Mouse (Mus musculus): Measurements from ENCODE around the gene Socs7.

Gene Socs7

DNA sequence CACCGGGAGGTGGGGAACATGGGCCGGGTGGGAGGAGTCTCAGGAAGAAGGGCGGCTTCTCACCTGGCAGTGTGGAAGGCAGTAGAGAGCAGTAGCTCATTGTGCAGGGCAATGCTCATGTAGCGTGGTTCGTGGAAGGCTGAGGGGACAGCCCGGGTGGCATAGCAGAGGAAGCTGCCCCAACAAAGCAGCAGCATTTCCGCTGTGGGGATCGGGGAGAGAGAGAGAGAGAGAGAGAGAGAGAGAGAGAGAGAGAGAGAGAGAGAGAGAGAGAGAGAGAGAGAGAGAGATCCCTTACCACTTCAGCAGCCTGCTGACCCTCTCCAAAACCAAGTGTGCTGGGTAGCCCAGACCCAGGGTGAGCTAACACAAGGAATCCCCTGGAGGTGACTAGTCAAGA is 19.2 kb upstream of the Socs7 start:
- DNase-seq (ENCODE audit: low spot score) = no peak

DNA sequence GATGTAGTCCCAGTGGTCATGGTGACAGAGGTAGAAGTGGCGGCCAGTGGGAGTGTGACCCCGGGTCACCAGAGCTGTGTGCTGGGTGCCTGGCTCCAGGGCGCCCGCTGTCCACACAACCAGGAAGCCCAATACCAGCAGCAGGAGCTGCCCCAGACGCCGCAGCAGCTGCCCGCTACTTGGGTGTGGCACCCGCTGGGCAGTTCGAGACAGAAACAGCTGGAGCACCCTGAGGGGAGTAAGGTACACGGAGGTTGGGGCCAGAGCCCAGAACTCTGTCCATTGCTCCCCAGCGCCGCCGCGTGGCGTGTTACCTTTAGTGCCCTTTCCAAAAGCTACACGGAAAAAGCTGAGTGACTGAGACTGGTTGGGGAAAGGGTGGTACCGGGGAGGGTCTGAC is 18.7 kb upstream of the Socs7 start:
- no peak for DNase-seq (ENCODE audit: low spot score)

DNA sequence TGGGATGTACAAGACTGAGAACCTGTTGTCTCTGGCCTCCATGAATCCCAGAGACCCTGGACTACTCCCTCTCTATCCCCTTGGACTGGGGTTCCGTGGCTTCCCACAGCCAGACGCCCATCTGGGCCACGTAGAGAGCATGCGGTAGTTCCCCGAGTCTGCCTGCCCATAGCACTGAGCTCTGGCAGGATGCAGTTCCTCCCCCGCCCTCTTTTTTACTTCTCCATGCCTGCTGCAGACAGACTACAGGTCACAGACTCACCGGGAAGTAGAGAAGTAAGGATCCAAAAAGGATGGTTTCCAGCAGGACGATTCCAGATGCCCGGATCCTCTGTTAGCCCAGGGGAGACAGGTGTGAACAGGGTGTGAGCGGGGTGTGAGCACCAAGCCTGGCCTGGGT is 16.9 kb upstream of the Socs7 start:
- DNase-seq (ENCODE audit: low spot score) = no peak

DNA sequence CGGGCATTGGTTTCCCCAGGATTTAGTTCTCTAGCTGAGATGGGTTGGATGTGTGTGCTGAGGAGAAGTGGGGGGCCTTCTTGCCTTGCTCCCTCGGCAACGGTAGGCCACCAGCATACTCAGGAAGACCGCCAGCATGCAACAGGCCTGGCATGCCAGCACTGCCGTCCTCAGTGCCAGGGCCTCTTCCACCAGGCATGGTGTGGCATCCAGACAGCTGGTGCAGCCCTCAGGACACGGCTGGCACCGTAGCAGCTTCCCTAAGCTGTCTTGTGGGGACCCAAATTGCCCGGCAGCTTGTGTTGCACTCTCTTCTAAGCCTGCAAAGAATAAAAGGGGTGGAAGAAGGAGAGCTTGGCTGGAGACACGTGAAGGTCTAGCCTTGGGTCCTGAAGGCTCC is 16.0 kb upstream of the Socs7 start:
- no peak for DNase-seq (ENCODE audit: low spot score)

DNA sequence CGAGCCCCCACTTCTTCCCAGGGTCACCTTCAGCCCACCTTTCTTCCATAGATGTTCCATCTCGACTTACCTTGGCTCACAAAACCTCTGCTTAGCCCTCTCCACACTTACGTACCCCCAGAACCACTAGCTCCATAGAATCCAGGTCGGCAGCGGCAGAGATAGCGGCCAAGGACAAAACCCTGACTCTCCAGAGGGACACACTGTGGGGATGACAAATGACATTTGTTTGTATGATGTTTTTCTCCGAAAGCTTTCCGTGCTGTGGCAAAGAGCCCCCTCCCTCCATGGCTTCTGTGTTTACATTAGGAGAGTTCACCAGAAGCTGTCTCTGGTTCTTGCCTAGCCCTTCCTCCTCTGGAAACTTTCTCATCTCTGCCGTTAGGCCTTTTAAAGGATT is 15.1 kb upstream of the Socs7 start:
- no peak for DNase-seq (ENCODE audit: low spot score)

DNA sequence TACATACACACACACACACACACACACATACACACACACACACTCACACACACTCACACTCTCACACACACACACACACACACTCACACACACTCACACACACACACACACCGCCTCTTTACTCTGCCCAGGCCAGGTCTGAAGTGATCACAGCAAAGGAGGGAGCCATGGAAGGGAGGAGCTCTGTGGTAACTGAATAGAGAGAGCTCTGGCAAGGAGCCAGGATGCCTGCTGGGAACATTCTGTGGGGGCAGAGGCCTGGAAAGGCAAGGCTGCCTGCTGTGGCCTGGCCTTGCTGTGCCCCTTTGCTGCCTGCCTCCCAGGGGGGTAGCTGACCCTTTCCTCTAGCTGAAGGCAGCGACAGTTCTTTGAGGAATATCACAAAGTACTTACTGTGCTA is 12.3 kb upstream of the Socs7 start:
- DNase-seq (ENCODE audit: low spot score) = peak; percentile 72

DNA sequence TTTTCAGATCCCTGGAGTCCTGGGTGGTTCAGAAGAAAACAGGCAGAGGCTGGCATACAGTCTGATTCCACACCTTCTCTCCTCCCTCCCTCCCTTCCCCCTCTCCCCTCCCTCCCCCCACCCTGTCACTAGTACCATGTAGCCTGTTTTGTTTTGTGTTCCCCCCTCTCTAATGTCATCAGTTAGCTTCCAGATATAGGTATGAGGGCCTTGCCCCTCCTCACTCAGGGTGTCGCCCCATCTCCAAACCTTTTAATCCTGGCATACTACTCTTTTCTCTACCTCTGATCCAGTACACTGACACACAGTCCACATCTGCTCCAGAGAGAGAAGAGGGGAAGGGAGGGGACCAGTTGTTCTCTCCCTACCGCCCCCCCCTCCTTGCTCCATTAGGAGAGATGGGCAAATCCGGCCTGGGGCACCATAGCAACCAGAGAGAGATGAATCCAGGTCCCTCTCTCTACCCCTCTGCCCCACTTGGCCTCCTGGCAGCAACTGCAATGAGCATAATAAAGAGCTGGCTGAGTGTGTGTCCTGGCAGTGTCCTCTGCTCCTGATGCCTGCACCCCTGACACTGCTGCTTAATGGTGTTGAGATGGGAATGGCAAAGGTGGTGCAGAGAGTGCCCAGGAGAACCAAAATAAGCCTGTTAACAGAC is 10.2 kb upstream of the Socs7 start, which contains the start of gene Gpr179:
Gene Gpr179 (minus strand): TSS at position 51 of the 658 bp plus-strand sequence.
- DNase-seq (ENCODE audit: low spot score) = no peak

DNA sequence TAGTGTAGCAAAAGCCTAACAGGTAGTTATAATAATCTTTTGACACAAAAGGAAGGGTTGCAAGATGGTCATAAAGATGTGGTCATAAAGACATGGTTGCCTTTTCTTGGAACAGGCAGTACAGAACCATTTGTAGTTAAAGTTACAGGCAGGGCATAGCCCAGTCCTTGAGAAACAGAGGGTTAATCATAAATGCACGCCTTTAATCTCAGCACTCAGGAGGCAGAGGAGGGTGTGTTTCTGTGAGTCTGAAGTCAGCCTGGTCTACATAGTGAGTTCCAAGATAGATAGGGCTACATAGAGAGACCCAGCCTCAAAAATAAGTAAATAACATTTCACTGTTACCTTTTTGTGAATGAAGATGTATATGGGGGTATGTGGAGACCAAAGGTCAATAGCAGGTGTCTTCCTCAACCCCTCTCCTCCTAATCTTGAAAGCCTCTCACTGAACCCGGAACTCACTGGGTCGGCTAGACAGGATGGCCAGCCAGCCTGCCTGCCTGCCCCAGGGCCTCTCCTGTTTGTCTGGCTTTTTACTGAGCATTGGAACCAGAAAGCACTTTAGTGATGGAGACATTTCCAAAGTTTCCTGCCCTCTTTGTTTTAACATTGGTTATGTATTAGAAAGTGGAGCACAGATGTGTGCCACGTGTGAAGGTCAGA is 9.3 kb upstream of the Socs7 start:
- no peak for DNase-seq (ENCODE audit: low spot score)

DNA sequence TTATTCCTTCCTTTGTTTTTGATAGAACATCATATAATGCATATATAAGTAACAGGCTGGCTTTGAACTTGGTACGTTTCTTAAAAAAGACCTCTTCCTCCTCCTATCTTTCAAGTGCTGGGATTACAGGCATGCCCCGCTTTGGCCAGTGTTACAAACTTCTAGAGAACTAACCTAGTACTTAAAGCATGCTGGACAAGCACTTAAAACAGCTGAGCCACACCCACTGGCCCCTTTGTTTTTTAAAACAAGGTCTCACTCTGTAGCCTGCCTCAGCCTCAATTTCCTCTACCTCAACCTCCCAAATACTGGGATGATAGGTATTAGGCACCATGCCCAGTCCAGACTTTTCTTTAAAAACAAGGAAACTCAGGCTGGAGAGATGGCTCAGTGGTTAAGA is 7.7 kb upstream of the Socs7 start:
- DNase-seq (ENCODE audit: low spot score) = no peak

DNA sequence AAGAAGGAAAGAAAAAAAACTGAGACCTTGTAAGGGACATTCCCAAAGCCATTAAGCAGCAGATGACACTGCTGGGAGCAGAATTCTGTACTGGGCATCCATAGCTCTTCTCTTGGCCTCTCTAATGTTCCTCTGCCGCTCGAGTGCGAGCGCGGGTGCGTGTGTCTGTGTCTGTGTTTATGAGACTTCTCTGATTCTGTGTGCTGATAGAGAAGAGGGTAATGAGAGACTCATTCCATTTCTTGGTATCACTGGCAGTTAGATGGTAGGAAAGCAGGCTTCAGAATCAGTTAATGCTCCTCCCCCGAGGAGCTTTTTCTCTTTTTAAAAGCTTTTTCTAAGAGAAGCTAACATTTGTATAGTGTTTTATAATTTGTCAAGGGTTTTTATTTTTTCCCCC is 7.1 kb upstream of the Socs7 start:
- DNase-seq (ENCODE audit: low spot score) = no peak

DNA sequence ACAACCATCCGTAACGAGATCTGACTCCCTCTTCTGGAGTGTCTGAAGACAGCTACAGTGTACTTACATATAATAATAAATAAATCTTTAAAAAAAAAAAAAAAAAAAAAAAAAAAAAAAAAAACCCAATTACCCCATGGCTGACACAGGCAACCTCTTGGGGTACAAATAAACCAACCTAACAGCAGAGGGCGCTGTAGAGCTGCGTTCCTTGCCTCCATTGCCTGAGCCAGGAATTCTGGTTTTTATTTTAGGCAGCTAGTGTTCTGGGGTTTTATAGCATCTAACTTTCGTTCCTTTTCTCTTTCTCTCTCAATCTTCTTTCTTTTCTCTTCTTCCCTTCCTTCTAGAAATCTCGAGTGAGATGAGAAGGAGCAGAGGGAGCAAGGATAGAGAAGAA is 4.7 kb upstream of the Socs7 start:
- DNase-seq (ENCODE audit: low spot score) = peak; percentile 66

DNA sequence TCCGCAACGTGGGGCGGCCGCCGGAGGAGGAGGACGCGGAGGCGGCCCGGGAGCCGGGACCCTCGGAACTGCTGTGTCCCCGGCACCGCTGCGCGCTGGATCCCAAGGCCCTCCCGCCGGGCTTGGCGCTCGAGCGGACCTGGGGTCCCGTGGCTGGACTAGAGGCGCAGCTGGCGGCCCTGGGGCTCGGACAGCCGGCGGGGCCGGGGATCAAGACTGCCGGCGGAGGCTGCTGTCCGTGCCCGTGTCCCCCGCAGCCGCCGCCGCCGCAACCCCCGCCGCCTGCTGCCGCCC is 245 bp downstream of the Socs7 start:
- DNase-seq (ENCODE audit: low spot score) = peak; percentile 37

DNA sequence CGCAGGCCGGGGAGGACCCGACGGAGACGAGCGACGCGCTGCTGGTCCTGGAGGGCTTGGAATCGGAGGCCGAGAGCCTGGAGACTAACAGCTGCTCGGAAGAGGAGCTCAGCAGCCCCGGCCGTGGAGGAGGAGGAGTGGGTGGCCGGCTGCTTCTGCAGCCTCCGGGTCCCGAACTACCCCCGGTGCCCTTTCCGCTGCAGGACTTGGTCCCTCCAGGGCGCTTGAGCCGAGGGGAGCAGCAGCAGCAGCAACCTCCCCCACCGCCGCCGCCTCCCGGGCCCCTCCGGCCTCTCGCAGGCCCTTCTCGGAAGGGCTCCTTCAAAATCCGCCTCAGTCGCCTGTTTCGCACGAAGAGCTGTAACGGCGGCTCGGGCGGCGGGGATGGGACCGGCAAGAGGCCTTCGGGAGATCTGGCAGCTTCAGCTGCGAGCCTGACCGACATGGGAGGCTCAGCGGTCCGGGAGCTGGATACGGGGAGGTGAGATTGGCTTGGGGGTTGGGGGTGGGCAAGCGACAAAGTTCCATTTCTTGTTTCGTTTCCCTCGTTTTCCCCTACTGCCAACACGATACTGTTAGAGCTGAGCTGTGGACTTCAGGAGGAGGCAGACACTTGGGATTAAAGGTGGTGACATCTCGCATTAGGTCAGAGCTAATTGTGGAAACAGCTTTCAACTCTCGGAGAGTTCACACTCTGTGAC is 742 bp downstream of the Socs7 start:
- DNase-seq (ENCODE audit: low spot score) = peak; percentile 21

DNA sequence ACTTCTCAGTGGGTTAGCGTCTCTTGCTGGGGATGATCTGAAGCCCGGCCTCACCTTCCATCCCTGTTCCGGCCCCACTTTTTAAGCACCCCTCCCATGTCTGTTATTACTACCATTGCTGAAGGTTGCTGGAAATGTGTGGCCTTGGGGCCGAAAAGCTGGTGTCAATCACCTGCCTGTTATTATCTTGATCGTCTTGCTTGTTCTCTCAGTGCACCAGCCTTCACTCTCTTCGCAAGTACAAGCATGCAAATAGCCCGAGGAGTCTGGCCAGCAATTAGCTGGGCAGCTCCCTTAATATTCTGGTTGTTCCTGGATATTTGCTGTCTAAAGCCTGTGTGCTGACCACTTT is 1.3 kb downstream of the Socs7 start:
- no peak for DNase-seq (ENCODE audit: low spot score)

DNA sequence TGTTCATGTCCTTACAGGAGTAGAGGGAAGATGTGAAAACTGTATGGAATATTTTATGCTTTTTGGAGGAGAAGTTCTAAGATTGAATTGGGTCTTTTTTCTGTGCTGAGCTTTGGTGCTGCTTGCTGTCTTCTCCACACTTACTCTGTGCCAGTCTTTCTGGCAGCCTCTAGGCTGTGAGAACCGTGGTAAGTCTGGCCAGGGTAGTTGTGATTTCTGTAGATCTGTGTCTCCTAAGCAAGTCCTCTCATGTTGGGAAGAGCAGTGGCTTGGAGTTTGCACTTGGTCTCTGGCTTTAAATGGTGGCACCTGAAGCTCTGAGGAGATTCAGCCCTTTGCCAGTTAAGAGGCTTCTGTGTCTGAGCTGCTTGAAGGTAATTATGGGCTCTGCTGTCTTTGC is 3.2 kb downstream of the Socs7 start:
- no peak for DNase-seq (ENCODE audit: low spot score)

DNA sequence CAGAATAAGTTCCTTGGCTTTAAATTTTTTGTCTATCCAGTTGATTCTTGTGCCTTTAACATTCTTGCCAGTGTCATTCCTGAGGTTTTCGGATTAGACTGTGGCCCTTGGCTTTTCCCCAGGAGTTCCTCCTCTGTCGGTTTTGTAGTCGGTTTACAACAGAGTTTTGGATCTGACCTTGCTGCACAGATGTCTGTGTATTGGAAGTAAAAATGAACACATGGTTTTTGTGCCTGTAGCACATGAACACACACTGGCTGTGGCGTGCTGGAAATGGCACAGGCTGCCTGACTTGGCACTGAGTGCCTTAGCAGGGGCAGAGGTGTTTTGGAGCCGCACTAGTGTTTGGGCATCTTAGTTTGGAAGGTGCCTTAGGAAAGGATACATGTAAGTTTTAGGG is 6.2 kb downstream of the Socs7 start:
- DNase-seq (ENCODE audit: low spot score) = no peak

DNA sequence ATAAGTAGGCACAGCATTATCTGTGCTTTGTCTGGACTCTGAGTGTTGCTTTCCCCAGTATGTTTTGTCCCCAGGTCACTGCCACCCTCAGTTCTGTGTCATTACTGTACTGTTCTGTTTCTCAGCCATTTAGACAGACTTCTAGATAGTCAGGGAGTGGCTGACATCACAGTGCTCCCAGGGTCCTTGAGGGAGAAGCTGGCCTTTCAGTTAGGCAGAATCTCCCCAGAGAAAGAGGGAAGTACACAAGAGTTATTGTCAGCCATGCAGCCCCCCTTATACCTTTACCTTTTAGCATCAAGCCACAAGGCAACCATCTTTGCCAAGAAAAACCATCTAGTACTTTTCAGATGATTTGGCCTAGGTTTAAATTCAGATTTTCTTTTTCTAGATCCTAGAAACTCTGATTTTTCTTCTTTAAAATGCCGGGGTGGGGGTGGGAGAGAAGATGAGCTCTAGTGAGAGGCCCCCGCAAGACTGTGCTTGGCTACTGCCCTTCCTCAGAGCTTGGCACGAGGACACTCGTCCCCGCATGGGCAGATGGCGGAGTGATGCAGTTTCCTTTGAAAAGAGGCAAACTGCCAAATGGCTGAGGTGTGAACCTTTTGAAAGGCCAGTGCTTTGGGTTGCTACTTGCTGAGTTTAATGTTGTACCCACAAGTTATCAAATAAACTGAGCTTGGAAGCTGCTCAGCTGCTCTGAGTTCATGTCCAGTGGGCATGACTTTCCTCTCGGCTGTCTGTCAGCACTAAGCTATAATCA is 8.2 kb downstream of the Socs7 start:
- DNase-seq (ENCODE audit: low spot score) = no peak

DNA sequence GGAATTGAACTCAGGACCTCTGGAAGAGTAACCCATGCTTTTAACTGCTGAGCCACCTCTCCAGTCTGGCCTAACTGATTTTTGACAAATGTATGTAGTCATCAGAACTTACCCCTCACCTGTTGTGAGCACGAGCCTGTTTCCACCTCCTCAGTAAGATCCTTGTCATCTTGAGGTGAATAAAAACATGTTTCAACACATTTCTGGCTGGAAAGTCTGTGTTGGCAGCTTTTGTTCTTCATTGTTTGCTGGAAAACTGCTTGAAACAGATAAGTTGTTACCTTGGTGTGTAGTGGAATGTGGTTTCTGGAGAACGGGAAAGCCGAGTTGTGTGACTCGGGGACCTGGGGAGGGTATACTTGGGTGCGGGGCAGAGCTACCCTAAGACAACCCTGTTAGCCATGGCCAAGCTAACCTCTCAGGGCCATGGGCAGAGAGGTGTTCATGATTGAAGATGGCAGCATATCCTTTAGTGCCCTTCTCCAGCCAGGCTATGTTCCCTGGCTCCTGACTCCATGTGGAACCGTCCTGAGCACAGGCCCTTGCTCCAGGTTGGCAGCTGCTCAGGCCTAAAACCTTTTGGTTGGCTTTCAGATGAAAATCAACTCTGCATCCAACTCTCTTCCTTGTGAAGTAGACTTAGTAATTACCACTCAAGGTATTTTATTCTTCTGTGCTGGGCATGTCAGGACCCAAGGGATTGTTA is 10.0 kb downstream of the Socs7 start:
- no peak for DNase-seq (ENCODE audit: low spot score)

DNA sequence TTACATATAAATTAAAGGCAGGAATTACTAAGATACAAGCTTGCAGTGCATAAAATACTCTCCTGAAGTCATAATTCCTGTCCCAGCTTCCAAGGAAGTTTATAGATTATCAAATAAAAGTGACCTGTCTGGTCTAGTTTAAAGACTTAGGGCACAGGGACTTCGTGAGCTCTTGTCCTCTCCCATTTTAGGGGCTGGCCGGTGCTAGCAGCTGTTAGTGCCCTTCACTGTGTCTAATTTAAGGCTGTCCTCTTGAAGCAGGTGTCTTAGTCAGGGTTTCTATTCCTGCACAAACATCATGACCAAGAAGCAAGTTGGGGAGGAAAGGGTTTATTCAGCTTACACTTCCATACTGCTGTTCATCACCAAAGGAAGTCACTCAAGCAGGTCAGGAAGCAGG is 11.1 kb downstream of the Socs7 start:
- no peak for DNase-seq (ENCODE audit: low spot score)

DNA sequence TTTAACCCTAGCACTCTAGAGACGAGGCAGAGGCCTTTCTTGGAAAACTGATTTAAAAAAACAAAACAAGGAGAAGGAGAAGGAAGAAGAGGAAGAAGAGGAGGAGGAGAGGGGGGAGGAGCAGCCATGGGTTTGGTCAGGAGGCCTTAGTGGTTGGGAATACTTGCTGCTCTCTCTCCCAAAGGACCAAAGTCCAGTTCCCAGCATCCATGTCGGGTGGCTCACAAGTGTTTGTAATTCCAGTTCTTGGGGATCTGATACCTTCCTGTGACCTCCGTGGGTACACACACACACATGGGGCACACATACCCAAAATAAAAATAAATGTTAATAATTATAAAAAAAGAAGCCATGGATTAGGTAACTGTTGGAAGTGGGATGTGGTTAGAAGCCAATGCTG is 17.7 kb downstream of the Socs7 start:
- no peak for DNase-seq (ENCODE audit: low spot score)

DNA sequence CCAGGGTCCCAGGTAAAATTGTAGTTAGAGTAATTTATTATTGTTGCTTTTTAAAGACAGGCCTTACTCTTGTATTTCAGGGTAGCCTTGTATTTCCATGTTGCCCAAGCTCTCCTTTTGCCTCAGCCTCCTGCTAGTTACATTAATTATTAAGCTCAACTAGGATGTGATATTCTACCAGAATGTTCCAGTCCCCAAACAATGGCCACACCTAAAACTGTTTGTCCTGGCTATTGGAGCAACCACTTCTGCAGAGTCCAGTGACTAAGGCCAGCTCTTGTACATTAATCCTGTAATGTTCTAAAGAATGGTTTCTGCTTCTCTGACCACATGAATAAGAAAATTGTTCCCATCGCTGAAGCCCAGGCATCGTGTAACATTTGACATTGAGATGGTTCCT is 20.7 kb downstream of the Socs7 start:
- no peak for DNase-seq (ENCODE audit: low spot score)

DNA sequence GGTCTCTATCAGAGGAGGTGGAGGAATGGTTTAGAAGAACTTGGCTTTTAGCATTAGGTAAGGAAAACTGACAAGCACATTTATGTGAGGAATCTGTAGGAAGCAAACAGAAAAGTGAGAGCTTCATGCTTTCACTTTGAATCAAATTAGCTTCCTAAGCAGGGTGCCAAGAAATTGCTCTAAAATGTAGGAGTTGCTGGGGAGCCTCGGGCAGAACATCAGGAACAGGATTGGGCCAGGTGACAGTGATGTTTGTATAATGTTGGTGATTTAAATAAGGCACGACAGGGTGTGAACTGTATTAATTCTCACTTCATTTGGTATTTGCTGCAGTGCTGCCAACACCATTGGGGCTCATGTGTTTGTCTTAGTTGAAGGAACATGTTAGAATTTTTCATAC is 21.4 kb downstream of the Socs7 start:
- no peak for DNase-seq (ENCODE audit: low spot score)

DNA sequence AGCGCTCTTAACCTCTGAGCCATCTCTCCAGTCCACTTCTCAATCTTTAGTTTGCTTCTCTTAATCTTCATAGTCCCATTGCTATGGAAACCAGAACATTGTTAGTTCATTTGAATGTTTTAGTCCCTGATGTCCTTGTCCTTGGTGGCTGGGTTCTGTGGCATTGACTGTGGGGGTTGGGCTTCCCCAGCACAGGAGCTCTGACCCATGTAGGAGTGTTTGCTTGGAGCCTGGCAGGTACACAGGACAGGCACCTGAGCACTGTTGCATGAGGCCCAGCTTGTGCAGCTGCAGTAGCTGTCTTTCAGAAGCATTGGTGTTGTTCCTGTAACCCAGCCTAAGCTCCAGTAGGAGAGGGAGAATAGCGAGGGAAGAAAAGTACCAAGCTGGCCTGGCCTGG is 25.5 kb downstream of the Socs7 start:
- DNase-seq (ENCODE audit: low spot score) = no peak
